Mouse (Mus musculus): ENCODE results near the gene Mtfr2. TPM values are rescaled to one million over a fixed set of nuclear protein-coding genes. Genes with fewer than 3 reads are reported as not detected.

Mtfr2 gene
- total and polyA plus RNA-seq, 3 experiments, result 0.12 TPM; not detected in 2

DNA sequence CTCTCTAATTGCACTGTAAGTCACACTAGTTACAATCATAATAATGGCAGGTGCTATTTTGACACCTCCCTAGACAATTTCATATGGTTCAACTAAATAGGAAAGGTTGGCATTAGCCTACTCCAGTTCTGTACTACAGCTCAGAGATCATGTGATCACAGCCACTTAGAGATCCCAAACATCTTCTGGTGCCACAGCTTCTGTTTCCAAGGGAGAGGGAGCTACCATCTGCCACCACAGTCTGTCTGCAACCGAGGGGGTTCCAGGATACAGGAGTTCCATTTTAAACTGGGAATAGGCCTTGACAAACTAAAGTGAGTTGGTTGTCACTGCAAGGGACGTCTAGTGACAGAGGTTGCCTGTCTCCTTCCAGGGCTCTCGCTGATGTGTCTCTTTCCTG is 33.2 kb downstream of the Mtfr2 start:
- Histone ChIP-seq H3K27me3 (ENCODE audit: control insufficient read depth, insufficient read depth, low read length) (no peaks in the 10 kb centered on the region), H3K27ac (no peak overlapping the region), H3K4me1 (ENCODE audit: control insufficient read depth, insufficient read depth, low read length) (peaks cover 2% of the 10 kb centered on the region; the same call in 1 of the 2 replicates), H3K36me3 (ENCODE audit: control insufficient read depth, insufficient read depth, low read length) (no peaks in the 10 kb centered on the region), H3K79me2 (replicated peaks; ENCODE audit: control insufficient read depth, insufficient read depth, low read length) (no peaks in the 10 kb centered on the region), H3K9ac (ENCODE audit: low read depth, low read length) (no peak overlapping the region), H3K4me3 (no peak overlapping the region)
- intact Hi-C loops (cut with DNase I), result no loop called here
- TF ChIP-seq CTCF (IDR thresholded peaks at IDR 0.05), result no peak
- no peak for TF ChIP-seq POLR2A (IDR thresholded peaks at IDR 0.05; ENCODE audit: insufficient read depth, low read depth, low read length)
- no peak for TF ChIP-seq EP300 (IDR thresholded peaks at IDR 0.05; ENCODE audit: insufficient read depth, low read depth, low read length)
- 83% methylated on average over 3 of the region's 3 CpGs for WGBS
- DNase-seq, result no peak

GRCm38 (mm10) chr10:20381352-20381751 is 33.8 kb downstream of the Mtfr2 start:
- H3K4me3 ChIP-seq, result no peak overlapping the region
- no peaks in the 10 kb centered on the region for H3K79me2 ChIP-seq (replicated peaks; ENCODE audit: control insufficient read depth, insufficient read depth, low read length)
- no peak overlapping the region for H3K27ac ChIP-seq
- H3K36me3 ChIP-seq (ENCODE audit: control insufficient read depth, insufficient read depth, low read length), result no peaks in the 10 kb centered on the region
- DNase-seq, result no peak
- TF ChIP-seq POLR2A (IDR thresholded peaks at IDR 0.05; ENCODE audit: insufficient read depth, low read depth, low read length), result no peak
- TF ChIP-seq CTCF (IDR thresholded peaks at IDR 0.05), result no peak
- TF ChIP-seq EP300 (IDR thresholded peaks at IDR 0.05; ENCODE audit: insufficient read depth, low read depth, low read length), result no peak
- H3K9ac ChIP-seq (ENCODE audit: low read depth, low read length), result no peak overlapping the region
- peaks cover 2% of the 10 kb centered on the region; the same call in 1 of the 2 replicates for H3K4me1 ChIP-seq (ENCODE audit: control insufficient read depth, insufficient read depth, low read length)
- intact Hi-C loops (cut with DNase I), result no loop called here
- 81% methylated on average over 3 of the region's 3 CpGs for WGBS
- H3K27me3 ChIP-seq (ENCODE audit: control insufficient read depth, insufficient read depth, low read length), result no peaks in the 10 kb centered on the region

GRCm38 (mm10) chr10:20382807-20383419 is 35.3 kb downstream of the Mtfr2 start:
- peaks cover 2% of the 10 kb centered on the region; the same call in 1 of the 2 replicates for H3K4me1 ChIP-seq (ENCODE audit: control insufficient read depth, insufficient read depth, low read length)
- 80% methylated on average over 6 of the region's 6 CpGs for WGBS
- no peaks in the 10 kb centered on the region for H3K27me3 ChIP-seq (ENCODE audit: control insufficient read depth, insufficient read depth, low read length)
- no peak overlapping the region for H3K9ac ChIP-seq (ENCODE audit: low read depth, low read length)
- H3K79me2 ChIP-seq (replicated peaks; ENCODE audit: control insufficient read depth, insufficient read depth, low read length), result no peaks in the 10 kb centered on the region
- no peak overlapping the region for H3K27ac ChIP-seq
- no peak overlapping the region for H3K4me3 ChIP-seq
- H3K36me3 ChIP-seq (ENCODE audit: control insufficient read depth, insufficient read depth, low read length), result no peaks in the 10 kb centered on the region
- TF ChIP-seq EP300 (IDR thresholded peaks at IDR 0.05; ENCODE audit: insufficient read depth, low read depth, low read length) (no peak), CTCF (IDR thresholded peaks at IDR 0.05) (no peak), POLR2A (IDR thresholded peaks at IDR 0.05; ENCODE audit: insufficient read depth, low read depth, low read length) (no peak)
- no peak for DNase-seq
- intact Hi-C loops (cut with DNase I), result no loop called here

- Histone ChIP-seq H3K27ac (no peak overlapping the region), H3K4me3 (no peak overlapping the region), H3K4me1 (ENCODE audit: control insufficient read depth, insufficient read depth, low read length) (no peaks in the 10 kb centered on the region), H3K36me3 (ENCODE audit: control insufficient read depth, insufficient read depth, low read length) (no peaks in the 10 kb centered on the region), H3K9ac (ENCODE audit: low read depth, low read length) (no peak overlapping the region), H3K27me3 (ENCODE audit: control insufficient read depth, insufficient read depth, low read length) (no peaks in the 10 kb centered on the region), H3K79me2 (replicated peaks; ENCODE audit: control insufficient read depth, insufficient read depth, low read length) (no peaks in the 10 kb centered on the region)
- WGBS, result 55% methylated on average over 3 of the region's 3 CpGs
- no peak for DNase-seq
- TF ChIP-seq EP300 (IDR thresholded peaks at IDR 0.05; ENCODE audit: insufficient read depth, low read depth, low read length), result no peak
- no peak for TF ChIP-seq POLR2A (IDR thresholded peaks at IDR 0.05; ENCODE audit: insufficient read depth, low read depth, low read length)
- no peak for TF ChIP-seq CTCF (IDR thresholded peaks at IDR 0.05)
- intact Hi-C loops (cut with DNase I), result no loop called here
These were observed 43.0 kb downstream of the Mtfr2 start for GRCm38 (mm10) chr10:20390568-20390967.

- Histone ChIP-seq H3K27me3 (ENCODE audit: control insufficient read depth, insufficient read depth, low read length) (no peaks in the 10 kb centered on the region), H3K79me2 (replicated peaks; ENCODE audit: control insufficient read depth, insufficient read depth, low read length) (no peaks in the 10 kb centered on the region), H3K4me1 (ENCODE audit: control insufficient read depth, insufficient read depth, low read length) (no peaks in the 10 kb centered on the region), H3K27ac (no peak overlapping the region), H3K9ac (ENCODE audit: low read depth, low read length) (no peak overlapping the region), H3K4me3 (no peak overlapping the region), H3K36me3 (ENCODE audit: control insufficient read depth, insufficient read depth, low read length) (no peaks in the 10 kb centered on the region)
- no peak for TF ChIP-seq CTCF (IDR thresholded peaks at IDR 0.05)
- no peak for DNase-seq
- 54% methylated on average over 5 of the region's 5 CpGs for WGBS
- intact Hi-C loops (cut with DNase I), result no loop called here
These were observed 47.2 kb downstream of the Mtfr2 start for GRCm38 (mm10) chr10:20394815-20395214.

DNA sequence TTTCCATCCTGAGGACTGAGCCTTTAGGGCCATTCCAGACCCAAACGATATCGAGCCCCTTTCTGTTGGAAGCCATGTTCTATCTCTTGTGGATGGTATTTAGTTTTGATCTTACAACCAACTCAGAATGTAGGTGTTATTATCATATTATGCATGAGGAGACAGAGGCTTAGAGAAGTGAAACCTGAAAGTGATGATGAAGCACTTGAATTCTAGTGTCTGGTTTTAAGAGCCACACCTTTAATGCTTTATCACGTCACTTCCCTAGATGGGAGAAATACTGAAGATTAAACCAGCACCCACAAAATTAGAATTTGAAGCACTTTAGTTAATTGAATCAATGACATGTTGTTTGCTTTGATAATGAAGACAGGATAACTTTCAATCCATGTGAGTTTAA is 48.2 kb downstream of the Mtfr2 start:
- no peaks in the 10 kb centered on the region for H3K36me3 ChIP-seq (ENCODE audit: control insufficient read depth, insufficient read depth, low read length)
- 88% methylated on average over 3 of the region's 3 CpGs for WGBS
- H3K27me3 ChIP-seq (ENCODE audit: control insufficient read depth, insufficient read depth, low read length), result no peaks in the 10 kb centered on the region
- no peak overlapping the region for H3K27ac ChIP-seq
- no peak overlapping the region for H3K9ac ChIP-seq (ENCODE audit: low read depth, low read length)
- H3K4me1 ChIP-seq (ENCODE audit: control insufficient read depth, insufficient read depth, low read length), result no peaks in the 10 kb centered on the region
- no peak overlapping the region for H3K4me3 ChIP-seq
- no peak for TF ChIP-seq CTCF (IDR thresholded peaks at IDR 0.05)
- TF ChIP-seq EP300 (IDR thresholded peaks at IDR 0.05; ENCODE audit: insufficient read depth, low read depth, low read length), result no peak
- no peak for TF ChIP-seq POLR2A (IDR thresholded peaks at IDR 0.05; ENCODE audit: insufficient read depth, low read depth, low read length)
- H3K79me2 ChIP-seq (replicated peaks; ENCODE audit: control insufficient read depth, insufficient read depth, low read length), result no peaks in the 10 kb centered on the region
- DNase-seq, result no peak
- intact Hi-C loops (cut with DNase I), result no loop called here
